Mouse (Mus musculus) MEL (cell line): ENCODE data around the gene Lrrk2. TPM values are rescaled to one million over a fixed set of nuclear protein-coding genes. Genes with fewer than 3 reads are reported as not detected.

Source experiments
- DNase-seq: peaks from one replicate; pipeline ENCODE4 v3.0.0; 2011; ENCODE audit warnings: low read depth, low spot score
- H3K27ac ChIP-seq: 2 replicates; pipeline ENCODE4 v1.5.1; 2012; ENCODE audit warnings: low read depth, mild to moderate bottlenecking, control low read depth, low read length, moderate library complexity; ENCODE audit not compliant: control insufficient read depth
- H3K27me3 ChIP-seq, 2 experiments: fragments of 150-350 bp in 1 of 2; sonication (generic) in 1 of 2; 2 replicates each; pipeline ENCODE4 v1.6.1; 2012; ENCODE audit warnings: low read length in 2 of 2, mild to moderate bottlenecking in 2 of 2, improper control_type of control experiment in 1 of 2, moderate library complexity in 1 of 2; ENCODE audit not compliant: insufficient read depth in 2 of 2, control insufficient read depth in 1 of 2
- H3K36me3 ChIP-seq, 2 experiments: 2 replicates each; pipeline ENCODE4 v1.6.1; 2012 to 2014; ENCODE audit warnings: low read length in 2 of 2, improper control_type of control experiment in 1 of 2, inconsistent platforms in 1 of 2, mild to moderate bottlenecking in 1 of 2; ENCODE audit not compliant: insufficient read depth in 2 of 2, control insufficient read depth in 1 of 2
- H3K4me1 ChIP-seq, 2 experiments: fragments of 150-350 bp in 1 of 2; sonication (generic) in 1 of 2; 2 replicates each; pipeline ENCODE4 v1.6.1; 2012; ENCODE audit warnings: low read length in 2 of 2, improper control_type of control experiment in 1 of 2, mild to moderate bottlenecking in 1 of 2; ENCODE audit not compliant: insufficient read depth in 2 of 2, control insufficient read depth in 1 of 2
- H3K4me3 ChIP-seq, 2 experiments: fragments of 150-350 bp in 1 of 2; sonication (generic) in 1 of 2; 2 replicates each; pipeline ENCODE4 v1.5.1; 2012; ENCODE audit warnings: low read depth in 2 of 2, low read length in 2 of 2, mild to moderate bottlenecking in 2 of 2, moderate library complexity in 2 of 2, control low read depth in 1 of 2, improper control_type of control experiment in 1 of 2; ENCODE audit not compliant: control insufficient read depth in 1 of 2, insufficient read depth in 1 of 2
- H3K79me2 ChIP-seq: 2 replicates; pipeline ENCODE4 v1.6.1; 2012; ENCODE audit warnings: mild to moderate bottlenecking, low read length, moderate library complexity; ENCODE audit not compliant: control insufficient read depth, poor library complexity, insufficient read depth
- H3K9ac ChIP-seq: 2 replicates; pipeline ENCODE4 v1.6.1; 2012; ENCODE audit warnings: low read depth, mild to moderate bottlenecking, control low read depth, low read length, moderate library complexity; ENCODE audit not compliant: control insufficient read depth, poor library complexity, severe bottlenecking
- H3K9me3 ChIP-seq: fragments of 150-350 bp; sonication (generic); replicated peaks from 2 replicates; pipeline ENCODE4 v1.6.1; 2012; ENCODE audit warnings: mild to moderate bottlenecking, low read length, improper control_type of control experiment, moderate library complexity; ENCODE audit not compliant: insufficient read depth
- CHD1 ChIP-seq: IDR thresholded peaks from 2 replicates; pipeline ENCODE4 v1.6.1; 2012; ENCODE audit warnings: low read depth, mild to moderate bottlenecking, inconsistent platforms, low read length, improper control_type of control experiment
- ELF1 ChIP-seq: IDR thresholded peaks from 2 replicates; pipeline ENCODE4 v1.6.1; 2014; ENCODE audit warnings: low read depth, mild to moderate bottlenecking, inconsistent platforms, low read length, improper control_type of control experiment, moderate library complexity
- HCFC1 ChIP-seq: IDR thresholded peaks from 2 replicates; pipeline ENCODE4 v1.6.1; 2012; ENCODE audit warnings: low read depth, mild to moderate bottlenecking, inconsistent platforms, low read length, improper control_type of control experiment, moderate library complexity
- KAT2A ChIP-seq: conservative IDR thresholded peaks from 2 replicates; pipeline ENCODE4 v1.6.1; 2012; ENCODE audit warnings: low read depth, low read length, improper control_type of control experiment, inconsistent platforms
- MAFK ChIP-seq: IDR thresholded peaks from 2 replicates; pipeline ENCODE4 v1.6.1; 2011; ENCODE audit warnings: low read depth, mild to moderate bottlenecking, low read length, improper control_type of control experiment, borderline replicate concordance
- MXI1 ChIP-seq: IDR thresholded peaks from 2 replicates; pipeline ENCODE4 v1.6.1; 2011; ENCODE audit warnings: mild to moderate bottlenecking, low read depth, low read length, improper control_type of control experiment
- MYC ChIP-seq: IDR thresholded peaks from 2 replicates; pipeline ENCODE4 v1.6.1; 2011; ENCODE audit warnings: low read depth, mild to moderate bottlenecking, low read length, improper control_type of control experiment, moderate library complexity
- NELFE ChIP-seq: IDR thresholded peaks from 2 replicates; pipeline ENCODE4 v1.6.1; 2011; ENCODE audit warnings: low read depth, low read length, improper control_type of control experiment
- POLR2A ChIP-seq, 2 experiments: IDR thresholded peaks; 2 replicates each; pipeline ENCODE4 v1.6.1; 2011 to 2012; ENCODE audit warnings: low read length in 2 of 2, mild to moderate bottlenecking in 2 of 2, control low read depth in 1 of 2, improper control_type of control experiment in 1 of 2, low read depth in 1 of 2, moderate library complexity in 1 of 2; ENCODE audit not compliant: control insufficient read depth in 1 of 2, insufficient read depth in 1 of 2, poor library complexity in 1 of 2
- POLR2AphosphoS5 ChIP-seq: IDR thresholded peaks from 2 replicates; pipeline ENCODE4 v1.6.1; 2012; ENCODE audit warnings: low read depth, borderline replicate concordance, mild to moderate bottlenecking, inconsistent platforms, low read length, moderate library complexity, mixed read lengths
- SIN3A ChIP-seq: IDR thresholded peaks from 2 replicates; pipeline ENCODE4 v1.6.1; 2012; ENCODE audit warnings: low read length, improper control_type of control experiment, inconsistent platforms
- TAL1 ChIP-seq: IDR thresholded peaks from 2 replicates; pipeline ENCODE4 v1.6.1; 2012; ENCODE audit warnings: mild to moderate bottlenecking, inconsistent platforms, low read length, moderate library complexity, mixed read lengths
- TCF12 ChIP-seq: IDR thresholded peaks from 2 replicates; pipeline ENCODE4 v1.6.1; 2014; ENCODE audit warnings: low read depth, mild to moderate bottlenecking, inconsistent platforms, low read length, improper control_type of control experiment, moderate library complexity
- UBTF ChIP-seq: IDR thresholded peaks from 2 replicates; pipeline ENCODE4 v1.6.1; 2012; ENCODE audit warnings: low read depth, mild to moderate bottlenecking, inconsistent platforms, low read length, improper control_type of control experiment, moderate library complexity, borderline replicate concordance; ENCODE audit not compliant: insufficient read depth
- USF1 ChIP-seq: IDR thresholded peaks from 2 replicates; pipeline ENCODE4 v1.6.1; 2014; ENCODE audit warnings: low read depth, mild to moderate bottlenecking, inconsistent platforms, low read length, improper control_type of control experiment, moderate library complexity
- ZMIZ1 ChIP-seq: IDR thresholded peaks from 2 replicates; pipeline ENCODE4 v1.6.1; 2012; ENCODE audit warnings: low read depth, mild to moderate bottlenecking, inconsistent platforms, low read length, improper control_type of control experiment, moderate library complexity
- ZNF384 ChIP-seq: IDR thresholded peaks from 2 replicates; pipeline ENCODE4 v1.6.1; 2012; ENCODE audit warnings: low read depth, mild to moderate bottlenecking, inconsistent platforms, low read length, improper control_type of control experiment
- polyA plus RNA-seq, 2 experiments: library from polyadenylated mRNA; stranded (reverse) in 1 of 2; unstranded in 1 of 2; fragments of >175 nt in 1 of 2; fragments of >200 nt in 1 of 2; gene quantifications; 2 replicates each; pipeline versions ENCODE4 v1.2.1 to v1.2.4; 2012; ENCODE audit warnings: low replicate concordance in 2 of 2, low read depth in 1 of 2; ENCODE audit not compliant: insufficient read length in 2 of 2, insufficient read depth in 1 of 2, missing spikeins in 1 of 2
- total RNA-seq: library from RNA; depleted of rRNA; stranded (reverse); fragments of 300-350 nt; gene quantifications from 2 replicates; pipeline ENCODE4 v1.2.3, GENCODE M21; 2012

The Lrrk2 gene
- total and polyA plus RNA-seq, 3 experiments: not detected

- H3K4me1 ChIP-seq: no peaks in the 10 kb centered on the region
- H3K36me3 ChIP-seq: no peaks in the 10 kb centered on the region
- H3K4me3 ChIP-seq: no peak overlapping the region
- no peak for DNase-seq
- H3K27ac ChIP-seq: no peak overlapping the region
- H3K9ac ChIP-seq: no peak overlapping the region
- H3K9me3 ChIP-seq: no peaks in the 10 kb centered on the region
- H3K27me3 ChIP-seq: no peaks in the 10 kb centered on the region
- TF ChIP-seq HCFC1 (no peak), ELF1 (no peak), NELFE (no peak), TAL1 (no peak), USF1 (no peak), MAFK (no peak), ZNF384 (no peak), TCF12 (no peak), CHD1 (no peak), KAT2A (no peak), MYC (no peak), ZMIZ1 (no peak), MXI1 (no peak), SIN3A (no peak)
- no peaks in the 10 kb centered on the region for H3K79me2 ChIP-seq
Measured at GRCm38 (mm10) chr15:91650270-91650669, 22.7 kb upstream of the Lrrk2 start.

- H3K4me1 ChIP-seq: no peaks in the 10 kb centered on the region
- H3K9me3 ChIP-seq: no peaks in the 10 kb centered on the region
- H3K79me2 ChIP-seq: no peaks in the 10 kb centered on the region
- no peaks in the 10 kb centered on the region for H3K27me3 ChIP-seq
- no peaks in the 10 kb centered on the region for H3K36me3 ChIP-seq
- H3K27ac ChIP-seq: no peak overlapping the region
- no peak overlapping the region for H3K9ac ChIP-seq
- DNase-seq: no peak
- TF ChIP-seq POLR2A (IDR thresholded peaks at IDR 0.05; ENCODE audit: control insufficient read depth in 1 of 2, insufficient read depth in 1 of 2, low read depth in 1 of 2, low read length in 2 of 2, poor library complexity in 1 of 2) (no peak), POLR2AphosphoS5 (no peak)
- no peak overlapping the region for H3K4me3 ChIP-seq
Measured at GRCm38 (mm10) chr15:91651493-91651892, 21.5 kb upstream of the Lrrk2 start.

GRCm38 (mm10) chr15:91658227-91658626 lies 14.7 kb upstream of the Lrrk2 start:
- Histone ChIP-seq H3K9me3 (no peaks in the 10 kb centered on the region), H3K9ac (no peak overlapping the region)
- DNase-seq: no peak

More at GRCm38 (mm10) chr15:91658227-91658626, 14.7 kb upstream of the Lrrk2 start:
- no peak overlapping the region for H3K4me3 ChIP-seq
- TF ChIP-seq ZNF384: no peak
- no peak for TF ChIP-seq SIN3A
- no peak for TF ChIP-seq POLR2AphosphoS5
- TF ChIP-seq UBTF: no peak
- no peaks in the 10 kb centered on the region for H3K79me2 ChIP-seq
- no peaks in the 10 kb centered on the region for H3K4me1 ChIP-seq
- H3K27me3 ChIP-seq: no peaks in the 10 kb centered on the region
- H3K27ac ChIP-seq: no peak overlapping the region
- H3K36me3 ChIP-seq: no peaks in the 10 kb centered on the region
